Mouse (Mus musculus): Measurements from ENCODE around the gene Nanog. TPM values are rescaled to one million over a fixed set of nuclear protein-coding genes. Genes with fewer than 3 reads are reported as not detected.
"Not testable (repeated sequence)": the region's sequence is repeated elsewhere in the genome, so short reads cannot be mapped to it uniquely, and the experiment has no call there.

Nanog gene
- polyA plus RNA-seq, 1 experiment from 2014 or later = 0.09 TPM

DNA sequence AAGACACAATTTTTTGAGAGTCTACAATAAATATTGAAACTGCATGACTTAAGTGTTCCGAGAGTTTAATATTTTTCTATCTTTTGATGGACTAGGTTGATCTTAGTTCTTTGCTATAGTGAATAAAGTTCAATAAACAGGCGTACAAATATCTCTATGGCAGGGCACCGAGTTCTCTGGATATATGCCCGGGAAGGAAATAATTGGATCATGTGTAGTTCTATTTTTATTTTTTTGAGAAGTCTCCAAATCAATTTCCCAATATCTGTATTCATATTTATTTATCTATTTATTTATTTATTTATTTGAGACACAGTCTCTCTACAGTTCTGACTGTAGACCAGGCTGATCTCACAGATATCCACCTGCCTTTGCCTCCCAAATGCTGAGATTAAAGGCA lies 36.4 kb upstream of the Nanog start:
- ATAC-seq (ENCODE audit: low FRiP score, low read depth) = no peak
- 0 out of 2 replicates have a peak, but pooled peaks cover 4% of the 10 kb centered on the region for H3K4me1 ChIP-seq
- no peak overlapping the region for H3K4me3 ChIP-seq
- no peaks in the 10 kb centered on the region for H3K9me3 ChIP-seq
- H3K27me3 ChIP-seq (replicated peaks) = no peaks in the 10 kb centered on the region
- 93% methylated on average over 4 of the region's 4 CpGs for WGBS
- no peaks in the 10 kb centered on the region for H3K36me3 ChIP-seq
- no peak overlapping the region for H3K27ac ChIP-seq
- no peak overlapping the region for H3K4me2 ChIP-seq (replicated peaks)
- no peak overlapping the region for H3K9ac ChIP-seq

DNA sequence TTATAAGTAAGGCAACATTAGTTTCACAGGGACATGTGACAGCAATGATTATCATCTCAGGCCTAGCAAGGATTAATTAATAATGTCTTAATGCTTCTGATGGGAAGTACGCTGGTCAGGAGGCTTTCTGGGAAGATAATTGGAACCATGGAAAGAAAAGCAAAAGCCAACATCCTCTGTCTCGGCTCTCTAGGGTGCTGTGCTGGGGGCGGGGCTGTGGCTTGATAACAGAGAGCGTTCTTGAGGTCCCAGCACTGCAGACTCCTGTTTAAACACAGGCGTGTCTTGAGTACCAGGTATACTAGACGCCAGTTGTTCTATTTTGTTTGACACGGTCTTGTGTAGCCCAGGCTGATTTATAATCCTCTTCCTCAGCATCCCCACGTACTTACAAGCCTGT lies 34.5 kb upstream of the Nanog start:
- Histone ChIP-seq H3K27me3 (replicated peaks) (no peaks in the 10 kb centered on the region), H3K9ac (no peak overlapping the region), H3K4me3 (no peak overlapping the region), H3K9me3 (no peaks in the 10 kb centered on the region), H3K36me3 (no peaks in the 10 kb centered on the region), H3K4me1 (0 out of 2 replicates have a peak, but pooled peaks cover 4% of the 10 kb centered on the region), H3K4me2 (replicated peaks) (no peak overlapping the region), H3K27ac (no peak overlapping the region)
- no peak for ATAC-seq (ENCODE audit: low FRiP score, low read depth)
- WGBS = 65% methylated on average over 8 of the region's 8 CpGs

DNA sequence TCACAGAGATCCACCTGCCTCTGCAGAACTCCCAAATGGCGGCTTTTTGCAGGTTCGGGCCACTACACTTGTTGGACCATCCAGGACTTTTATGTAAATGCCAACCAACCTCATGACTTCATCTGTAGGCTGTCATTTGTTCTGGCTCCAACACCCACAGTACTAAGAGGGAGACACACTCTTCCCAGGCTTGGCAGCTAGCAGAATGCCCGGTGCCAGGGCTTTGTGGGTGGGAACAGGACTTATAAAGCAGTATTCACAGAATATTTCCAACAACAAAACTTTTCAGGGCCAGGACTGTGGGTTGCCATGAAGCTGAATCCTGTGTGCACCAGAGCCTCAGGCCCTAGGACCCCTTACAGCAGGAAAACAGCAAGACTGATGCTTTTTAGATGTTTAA lies 24.6 kb upstream of the Nanog start:
- WGBS = 86% methylated on average over 3 of the region's 3 CpGs
- no peaks in the 10 kb centered on the region for H3K9me3 ChIP-seq
- H3K27ac ChIP-seq = no peak overlapping the region
- no peak overlapping the region for H3K4me3 ChIP-seq
- no peaks in the 10 kb centered on the region for H3K36me3 ChIP-seq
- no peaks in the 10 kb centered on the region for H3K27me3 ChIP-seq (replicated peaks)
- no peak overlapping the region for H3K4me2 ChIP-seq (replicated peaks)
- H3K4me1 ChIP-seq = no peaks in the 10 kb centered on the region
- ATAC-seq (ENCODE audit: low FRiP score, low read depth) = no peak
- H3K9ac ChIP-seq = no peak overlapping the region

- H3K36me3 ChIP-seq = no peaks in the 10 kb centered on the region
- no peak overlapping the region for H3K9ac ChIP-seq
- H3K4me2 ChIP-seq (replicated peaks) = no peak overlapping the region
- no peaks in the 10 kb centered on the region for H3K9me3 ChIP-seq
- H3K4me1 ChIP-seq = no peaks in the 10 kb centered on the region
- H3K27ac ChIP-seq = no peak overlapping the region
- no peak for ATAC-seq (ENCODE audit: low FRiP score, low read depth)
- WGBS = 92% methylated on average over 13 of the region's 13 CpGs
- H3K4me3 ChIP-seq = no peak overlapping the region
- H3K27me3 ChIP-seq (replicated peaks) = no peaks in the 10 kb centered on the region
Measured at GRCm38 (mm10) chr6:122686709-122687108, 20.6 kb upstream of the Nanog start.

GRCm38 (mm10) chr6:122689411-122690055 lies 17.8 kb upstream of the Nanog start:
- Histone ChIP-seq H3K4me3 (no peak overlapping the region), H3K36me3 (no peaks in the 10 kb centered on the region), H3K27me3 (replicated peaks) (no peaks in the 10 kb centered on the region), H3K4me1 (no peaks in the 10 kb centered on the region), H3K4me2 (replicated peaks) (no peak overlapping the region), H3K9ac (no peak overlapping the region), H3K27ac (no peak overlapping the region), H3K9me3 (no peaks in the 10 kb centered on the region)
- ATAC-seq (ENCODE audit: low FRiP score, low read depth) = no peak
- WGBS = 79% methylated on average over 6 of the region's 6 CpGs

GRCm38 (mm10) chr6:122690082-122690481 lies 17.2 kb upstream of the Nanog start:
- no peak overlapping the region for H3K9ac ChIP-seq
- WGBS = 84% methylated on average over 5 of the region's 5 CpGs
- H3K4me1 ChIP-seq = no peaks in the 10 kb centered on the region
- H3K4me3 ChIP-seq = no peak overlapping the region
- H3K27me3 ChIP-seq (replicated peaks) = no peaks in the 10 kb centered on the region
- ATAC-seq (ENCODE audit: low FRiP score, low read depth) = no peak
- H3K9me3 ChIP-seq = no peaks in the 10 kb centered on the region
- H3K36me3 ChIP-seq = no peaks in the 10 kb centered on the region
- no peak overlapping the region for H3K4me2 ChIP-seq (replicated peaks)
- no peak overlapping the region for H3K27ac ChIP-seq

GRCm38 (mm10) chr6:122695398-122695797 lies 11.9 kb upstream of the Nanog start:
- Histone ChIP-seq H3K36me3 (no peaks in the 10 kb centered on the region), H3K27me3 (replicated peaks) (no peaks in the 10 kb centered on the region), H3K9ac (no peak overlapping the region), H3K9me3 (no peaks in the 10 kb centered on the region), H3K4me2 (replicated peaks) (no peak overlapping the region), H3K27ac (no peak overlapping the region), H3K4me1 (no peaks in the 10 kb centered on the region), H3K4me3 (no peak overlapping the region)
- WGBS = 91% methylated on average over 3 of the region's 3 CpGs
- no peak for ATAC-seq (ENCODE audit: low FRiP score, low read depth)

- H3K36me3 ChIP-seq; H3K27ac ChIP-seq; H3K9ac ChIP-seq; ATAC-seq (ENCODE audit: low FRiP score, low read depth); H3K4me2 ChIP-seq (replicated peaks); H3K9me3 ChIP-seq; H3K27me3 ChIP-seq (replicated peaks); H3K4me1 ChIP-seq; H3K4me3 ChIP-seq: not testable (repeated sequence)
- WGBS = 89% methylated on average over 2 of the region's 2 CpGs
Measured at GRCm38 (mm10) chr6:122699628-122700027, 7.7 kb upstream of the Nanog start.

GRCm38 (mm10) chr6:122701816-122702215 lies 5.5 kb upstream of the Nanog start:
- Histone ChIP-seq H3K9ac (no peak overlapping the region), H3K36me3 (no peaks in the 10 kb centered on the region), H3K27me3 (replicated peaks) (no peaks in the 10 kb centered on the region), H3K4me3 (no peak overlapping the region), H3K4me1 (no peaks in the 10 kb centered on the region), H3K27ac (no peak overlapping the region), H3K9me3 (no peaks in the 10 kb centered on the region), H3K4me2 (replicated peaks) (no peak overlapping the region)
- 88% methylated on average over 5 of the region's 5 CpGs for WGBS
- no peak for ATAC-seq (ENCODE audit: low FRiP score, low read depth)

- Histone ChIP-seq H3K9me3 (no peaks in the 10 kb centered on the region), H3K36me3 (no peaks in the 10 kb centered on the region), H3K27ac (no peak overlapping the region), H3K9ac (no peak overlapping the region), H3K27me3 (replicated peaks) (0 out of 2 replicates have a peak, but pooled peaks cover 4% of the 10 kb centered on the region), H3K4me3 (peak overlapping the region; percentile 9; the same call in 1 of the 2 replicates), H3K4me2 (replicated peaks) (peak overlapping the region; percentile 50), H3K4me1 (no peaks in the 10 kb centered on the region)
- 5% methylated on average over 20 of the region's 20 CpGs for WGBS
- peak; percentile 65 for ATAC-seq (ENCODE audit: low FRiP score, low read depth)
Measured at GRCm38 (mm10) chr6:122702480-122703124, 4.7 kb upstream of the Nanog start.

- Histone ChIP-seq H3K27me3 (replicated peaks) (0 out of 2 replicates have a peak, but pooled peaks cover 4% of the 10 kb centered on the region), H3K4me1 (no peaks in the 10 kb centered on the region), H3K4me2 (replicated peaks) (peak overlapping the region; percentile 50), H3K9ac (no peak overlapping the region), H3K27ac (no peak overlapping the region), H3K36me3 (no peaks in the 10 kb centered on the region), H3K9me3 (no peaks in the 10 kb centered on the region), H3K4me3 (no peak overlapping the region)
- 17% methylated on average over 6 of the region's 6 CpGs for WGBS
- ATAC-seq (ENCODE audit: low FRiP score, low read depth) = no peak
Measured at GRCm38 (mm10) chr6:122703251-122703650, 4.0 kb upstream of the Nanog start.

DNA sequence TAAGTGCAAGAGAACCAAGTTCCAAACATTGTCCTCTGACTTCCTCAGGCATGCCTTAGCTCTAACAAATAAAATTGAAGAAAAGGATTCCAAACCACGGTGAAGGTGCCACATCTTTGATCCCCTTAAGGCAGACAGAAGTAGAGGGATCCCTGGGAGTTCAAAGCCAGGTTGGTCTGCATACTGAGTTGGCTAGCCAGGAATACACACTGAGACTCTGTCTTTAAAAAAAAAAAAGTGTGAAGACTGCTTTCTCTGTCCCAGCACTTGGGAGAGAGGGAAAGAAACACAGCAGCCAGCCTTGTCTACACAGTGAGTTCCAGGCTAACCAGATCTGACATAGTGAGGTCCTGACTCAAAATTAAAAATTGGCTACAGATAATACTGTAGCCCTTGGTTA lies 3.6 kb upstream of the Nanog start:
- Histone ChIP-seq H3K4me3 (no peak overlapping the region), H3K4me2 (replicated peaks) (no peak overlapping the region), H3K9ac (no peak overlapping the region), H3K4me1 (no peaks in the 10 kb centered on the region), H3K27ac (no peak overlapping the region), H3K36me3 (no peaks in the 10 kb centered on the region), H3K9me3 (no peaks in the 10 kb centered on the region), H3K27me3 (replicated peaks) (0 out of 2 replicates have a peak, but pooled peaks cover 4% of the 10 kb centered on the region)
- no peak for ATAC-seq (ENCODE audit: low FRiP score, low read depth)
- 16% methylated on average over 1 of the region's 1 CpGs for whole genome bisulfite sequencing

Measured in neural tube, embryonic 12.5 days (tissue).